Mouse (Mus musculus): ENCODE measurements around the gene Htr5b. TPM values are rescaled to one million over a fixed set of nuclear protein-coding genes. Genes with fewer than 3 reads are reported as not detected.

Htr5b gene
- total and polyA plus RNA-seq, 3 experiments = not detected

DNA sequence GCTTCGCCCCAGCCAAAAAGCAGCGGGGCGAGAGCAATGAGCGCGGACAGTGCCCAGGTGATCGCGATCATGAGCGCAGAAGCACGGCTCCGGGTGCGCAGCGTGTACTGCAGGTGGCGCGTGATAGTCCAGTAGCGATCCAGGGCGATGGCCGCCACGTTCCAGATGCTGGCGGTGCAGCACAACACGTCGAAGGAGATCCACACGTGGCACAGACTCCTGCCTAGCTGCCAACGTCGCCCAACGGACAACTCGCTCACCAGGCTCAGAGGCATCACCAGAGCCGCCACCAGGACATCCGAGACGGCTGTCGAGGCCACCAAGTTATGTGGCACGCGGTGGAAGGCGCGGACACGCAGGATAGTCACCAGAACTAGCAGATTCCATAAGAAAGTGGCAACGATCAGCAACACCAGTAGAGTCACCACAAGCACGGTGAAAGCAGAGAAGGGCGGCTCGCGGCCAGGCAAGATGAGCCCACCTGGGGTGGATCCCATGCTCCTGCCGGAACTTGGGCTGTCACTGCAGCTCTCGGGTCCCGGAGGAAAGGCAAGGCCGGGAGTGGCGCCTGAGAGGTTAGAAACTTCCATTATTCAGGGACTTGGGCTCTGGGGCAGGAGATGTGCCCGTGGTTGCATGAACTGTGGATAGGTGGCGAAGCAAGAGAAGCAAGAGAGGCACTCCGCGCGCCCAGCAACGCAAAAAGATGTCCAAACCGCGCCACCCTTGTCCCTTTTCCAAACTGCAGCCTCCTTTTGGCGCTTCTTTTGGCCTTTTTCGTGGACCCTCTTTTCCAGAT is 466 bp downstream of the Htr5b start:
- Histone ChIP-seq H3K27me3 (replicated peaks) (no peaks in the 10 kb centered on the region), H3K27ac (ENCODE audit: insufficient read depth, low read depth) (no peak overlapping the region), H3K4me1 (ENCODE audit: control insufficient read depth in 1 of 2, insufficient read depth in 2 of 2) (no peaks in the 10 kb centered on the region), H3K4me2 (ENCODE audit: insufficient read depth, low read depth, poor library complexity, severe bottlenecking) (no peak overlapping the region), H3K36me3 (replicated peaks in 1 of 2; ENCODE audit: control insufficient read depth in 1 of 2, insufficient read depth in 1 of 2, low read length in 1 of 2) (no peaks in the 10 kb centered on the region), H3K9ac (ENCODE audit: insufficient read depth, low read depth) (no peak overlapping the region), H3K79me2 (replicated peaks; ENCODE audit: control insufficient read depth, extremely low read depth, insufficient read depth, poor library complexity, severe bottlenecking) (no peaks in the 10 kb centered on the region), H3K4me3 (replicated peaks in 1 of 3; ENCODE audit: low read depth in 2 of 3, low read length in 2 of 3, poor library complexity in 1 of 3) (no peak overlapping the region), H3K9me3 (replicated peaks; ENCODE audit: low read length) (no peaks in the 10 kb centered on the region)
- in situ Hi-C loops (cut with MboI; ENCODE audit: low pct_ligation_motif_present, low pct_unique_long_range_greater_than_20kb, low sequenced_read_pairs) (no loop called here), dilution Hi-C loops (cut with MboI; ENCODE audit: extremely low pct_ligation_motif_present, extremely low pct_unique_long_range_greater_than_20kb, low sequenced_read_pairs) (no loop called here)
- DNase-seq (ENCODE audit: extremely low read depth) = no peak
- no peak for TF ChIP-seq EP300 (IDR thresholded peaks at IDR 0.05; ENCODE audit: low read length)
- no peak for TF ChIP-seq PAX5 (IDR thresholded peaks at IDR 0.05; ENCODE audit: low read length)
- TF ChIP-seq MAFK (IDR thresholded peaks at IDR 0.05; ENCODE audit: insufficient replicate concordance, low read length) = no peak
- TF ChIP-seq ZC3H11A (IDR thresholded peaks at IDR 0.05; ENCODE audit: low read depth, low read length) = no peak
- no peak for TF ChIP-seq MYC (IDR thresholded peaks at IDR 0.05; ENCODE audit: low read depth, low read length)
- TF ChIP-seq CHD2 (IDR thresholded peaks at IDR 0.05; ENCODE audit: low read length) = no peak
- TF ChIP-seq CHD1 (IDR thresholded peaks at IDR 0.05; ENCODE audit: low read depth, low read length) = no peak
- no peak for TF ChIP-seq UBTF (IDR thresholded peaks at IDR 0.05; ENCODE audit: low read depth, low read length)
- no peak for TF ChIP-seq ZKSCAN1 (IDR thresholded peaks at IDR 0.05; ENCODE audit: borderline replicate concordance, low read depth, low read length)
- TF ChIP-seq RCOR1 (conservative IDR thresholded peaks at IDR 0.05; ENCODE audit: low read depth, low read length) = no peak
- no peak for TF ChIP-seq MEF2A (IDR thresholded peaks at IDR 0.05; ENCODE audit: borderline replicate concordance, low read depth, low read length)
- no peak for TF ChIP-seq RAD21 (IDR thresholded peaks at IDR 0.05; ENCODE audit: low read depth, low read length)
- no peak for TF ChIP-seq POLR2A (IDR thresholded peaks at IDR 0.05; ENCODE audit: low read depth, low read length)
- no peak for TF ChIP-seq E2F4 (IDR thresholded peaks at IDR 0.05; ENCODE audit: insufficient replicate concordance, low read depth, low read length)
- no peak for TF ChIP-seq USF2 (conservative IDR thresholded peaks at IDR 0.05; ENCODE audit: low read depth, low read length)
- TF ChIP-seq TCF12 (IDR thresholded peaks at IDR 0.05; ENCODE audit: low read depth, low read length) = no peak
- TF ChIP-seq NELFE (IDR thresholded peaks at IDR 0.05; ENCODE audit: low read depth, low read length) = no peak
- TF ChIP-seq MAX (IDR thresholded peaks at IDR 0.05; ENCODE audit: low read length) = no peak
- TF ChIP-seq JUND (conservative IDR thresholded peaks at IDR 0.05; ENCODE audit: low read depth, low read length) = no peak
- no peak for TF ChIP-seq ZMIZ1 (IDR thresholded peaks at IDR 0.05; ENCODE audit: low read depth, low read length)

GRCm38 (mm10) chr1:121527061-121527460 is 1.2 kb downstream of the Htr5b start:
- Histone ChIP-seq H3K4me2 (ENCODE audit: insufficient read depth, low read depth, poor library complexity, severe bottlenecking) (no peak overlapping the region), H3K36me3 (replicated peaks in 1 of 2; ENCODE audit: control insufficient read depth in 1 of 2, insufficient read depth in 1 of 2, low read length in 1 of 2) (no peaks in the 10 kb centered on the region), H3K9me3 (replicated peaks; ENCODE audit: low read length) (no peaks in the 10 kb centered on the region), H3K79me2 (replicated peaks; ENCODE audit: control insufficient read depth, extremely low read depth, insufficient read depth, poor library complexity, severe bottlenecking) (no peaks in the 10 kb centered on the region), H3K4me3 (replicated peaks in 1 of 3; ENCODE audit: low read depth in 2 of 3, low read length in 2 of 3, poor library complexity in 1 of 3) (no peak overlapping the region), H3K9ac (ENCODE audit: insufficient read depth, low read depth) (no peak overlapping the region), H3K27ac (ENCODE audit: insufficient read depth, low read depth) (no peak overlapping the region), H3K4me1 (ENCODE audit: control insufficient read depth in 1 of 2, insufficient read depth in 2 of 2) (no peaks in the 10 kb centered on the region), H3K27me3 (replicated peaks) (no peaks in the 10 kb centered on the region)
- no peak for DNase-seq (ENCODE audit: extremely low read depth)
- TF ChIP-seq MYC (IDR thresholded peaks at IDR 0.05; ENCODE audit: low read depth, low read length) (no peak), CHD2 (IDR thresholded peaks at IDR 0.05; ENCODE audit: low read length) (no peak), ZKSCAN1 (IDR thresholded peaks at IDR 0.05; ENCODE audit: borderline replicate concordance, low read depth, low read length) (no peak), UBTF (IDR thresholded peaks at IDR 0.05; ENCODE audit: low read depth, low read length) (no peak), MXI1 (IDR thresholded peaks at IDR 0.05; ENCODE audit: low read depth, low read length) (no peak), E2F4 (IDR thresholded peaks at IDR 0.05; ENCODE audit: insufficient replicate concordance, low read depth, low read length) (no peak), BHLHE40 (IDR thresholded peaks at IDR 0.05; ENCODE audit: low read depth, low read length) (no peak), MAZ (IDR thresholded peaks at IDR 0.05; ENCODE audit: low read depth, low read length) (no peak), ZMIZ1 (IDR thresholded peaks at IDR 0.05; ENCODE audit: low read depth, low read length) (no peak), GABPA (IDR thresholded peaks at IDR 0.05; ENCODE audit: insufficient replicate concordance, low read depth, low read length) (no peak), ETS1 (conservative IDR thresholded peaks at IDR 0.05; ENCODE audit: low read depth, low read length) (no peak), USF2 (conservative IDR thresholded peaks at IDR 0.05; ENCODE audit: low read depth, low read length) (no peak), MEF2A (IDR thresholded peaks at IDR 0.05; ENCODE audit: borderline replicate concordance, low read depth, low read length) (no peak), RCOR1 (conservative IDR thresholded peaks at IDR 0.05; ENCODE audit: low read depth, low read length) (no peak), SIN3A (IDR thresholded peaks at IDR 0.05; ENCODE audit: low read length) (no peak), RAD21 (IDR thresholded peaks at IDR 0.05; ENCODE audit: low read depth, low read length) (no peak), ZNF384 (IDR thresholded peaks at IDR 0.05; ENCODE audit: low read depth, low read length) (no peak), JUND (conservative IDR thresholded peaks at IDR 0.05; ENCODE audit: low read depth, low read length) (no peak), IRF4 (IDR thresholded peaks at IDR 0.05; ENCODE audit: low read depth, low read length) (no peak), CTCF (conservative IDR thresholded peaks at IDR 0.05 in 1 of 2, IDR thresholded peaks at IDR 0.05 in 1 of 2; ENCODE audit: low read depth in 2 of 2, low read length in 2 of 2) (no peak)
- dilution Hi-C loops (cut with MboI; ENCODE audit: extremely low pct_ligation_motif_present, extremely low pct_unique_long_range_greater_than_20kb, low sequenced_read_pairs) = no loop called here
- in situ Hi-C loops (cut with MboI; ENCODE audit: low pct_ligation_motif_present, low pct_unique_long_range_greater_than_20kb, low sequenced_read_pairs) = no loop called here

Data from CH12.LX (cell line).